Mouse (Mus musculus) neutrophil, adult 5-6 weeks (primary cell): ENCODE results near the gene Tmem108. TPM values are rescaled to one million over a fixed set of nuclear protein-coding genes. Genes with fewer than 3 reads are reported as not detected.

Experiments
- ATAC-seq: fragments of 151-379, 151-347 bp; 2 replicates; pipeline ENCODE4 v1.8.0; 2017; ENCODE audit warnings: mild to moderate bottlenecking, moderate TSS enrichment; ENCODE audit not compliant: insufficient number of reproducible peaks, poor library complexity, low FRiP score, severe bottlenecking; ENCODE audit errors: extremely low read depth
- total RNA-seq: library from RNA; stranded (forward); fragments of 200-1000 nt; gene quantifications from 2 replicates; pipeline ENCODE4 v1.2.3, GENCODE M21; 2017

Tmem108 gene
- total RNA-seq, 1 experiment from 2014 or later, result 4.2 TPM

DNA sequence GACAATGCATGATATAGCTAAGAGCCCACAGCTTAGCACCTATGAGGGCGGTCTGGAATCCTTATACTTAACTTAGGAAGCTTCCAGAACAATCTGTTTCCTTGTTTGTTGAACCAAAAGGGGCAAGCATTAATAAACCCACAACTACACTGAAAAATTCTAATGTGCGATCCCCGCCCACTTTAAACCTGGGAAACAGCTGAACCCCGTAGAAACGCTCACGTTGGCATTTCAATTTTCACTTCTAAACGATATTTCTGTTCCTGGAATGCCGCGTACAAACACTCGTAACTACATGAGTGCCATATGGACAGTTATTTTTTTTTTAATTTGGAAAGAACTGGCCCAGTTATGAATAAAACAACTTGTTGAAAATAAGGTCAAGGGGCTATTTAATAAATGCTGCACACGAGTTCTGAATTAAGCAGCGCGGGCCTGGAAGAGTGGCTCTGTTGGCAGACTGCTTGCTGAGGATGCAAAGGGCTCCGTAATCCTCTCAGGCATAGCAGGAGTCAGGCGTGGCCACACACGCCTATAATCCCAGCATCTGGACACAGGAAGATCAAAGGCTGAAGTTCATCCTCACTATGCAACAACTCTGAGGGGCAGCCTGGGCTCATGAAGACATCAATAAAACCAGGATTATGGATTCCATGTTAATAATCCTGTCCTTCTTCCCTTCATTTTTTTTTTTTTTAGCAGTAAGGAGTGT, 34.7 kb downstream of the Tmem108 start:
- no peak for ATAC-seq

DNA sequence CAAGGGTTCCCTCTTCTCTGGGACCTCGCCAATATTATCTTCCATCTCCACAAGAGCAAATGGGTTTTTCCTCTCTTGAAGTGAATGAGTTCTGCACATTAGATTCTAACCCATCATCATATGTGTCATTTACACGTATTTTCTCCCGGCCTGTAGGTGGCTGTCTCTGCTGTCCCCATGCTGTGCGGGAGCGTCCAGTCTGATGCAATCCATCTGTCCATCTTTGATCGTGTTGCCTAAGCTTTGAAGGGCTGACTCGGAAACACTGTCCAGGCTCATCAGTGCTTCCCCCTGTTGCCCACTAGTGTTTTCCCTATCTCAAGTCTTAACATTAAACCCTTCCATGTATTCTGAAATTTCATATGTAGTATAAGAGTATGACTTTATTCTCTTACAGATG, 36.1 kb downstream of the Tmem108 start:
- ATAC-seq, result no peak

DNA sequence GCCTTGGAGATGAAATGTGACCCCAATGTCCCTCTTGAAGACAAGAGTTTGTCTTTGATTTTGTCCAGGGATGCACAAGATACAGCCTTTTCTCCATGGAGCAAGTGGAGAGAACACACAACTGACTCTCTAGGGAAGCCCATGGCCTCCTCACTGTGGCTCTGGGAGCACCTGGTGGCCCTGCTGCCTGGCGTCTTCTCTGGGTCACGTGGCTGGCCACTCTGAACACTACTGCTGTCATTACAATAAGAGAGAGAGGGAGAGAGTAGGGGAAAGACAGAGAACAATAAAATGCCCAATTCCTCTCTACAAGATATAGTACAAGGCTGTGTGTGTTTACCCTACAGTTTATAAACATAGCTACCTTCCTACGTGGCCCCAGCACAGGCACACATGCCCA, 40.2 kb downstream of the Tmem108 start:
- ATAC-seq, result no peak

DNA sequence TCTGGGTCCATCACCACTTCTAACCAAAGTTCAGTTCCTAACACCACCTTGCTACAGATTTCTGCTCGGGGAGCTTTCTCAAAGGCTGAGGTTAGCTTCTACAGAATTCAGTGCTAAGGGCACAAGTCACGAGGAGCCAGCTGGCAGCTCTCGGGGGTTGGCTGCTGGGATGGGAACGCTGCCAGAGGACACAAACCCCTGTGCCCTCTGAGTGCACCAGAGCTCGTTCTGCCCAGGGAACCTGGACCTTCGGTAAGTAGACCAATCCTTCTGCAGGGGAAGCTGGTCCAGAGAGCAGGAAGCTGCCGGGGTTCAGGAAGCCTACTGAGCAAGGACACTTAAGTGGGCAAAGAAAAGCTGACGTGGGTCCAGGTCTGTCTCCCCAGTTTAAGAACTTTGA, 40.6 kb downstream of the Tmem108 start:
- ATAC-seq, result no peak

DNA sequence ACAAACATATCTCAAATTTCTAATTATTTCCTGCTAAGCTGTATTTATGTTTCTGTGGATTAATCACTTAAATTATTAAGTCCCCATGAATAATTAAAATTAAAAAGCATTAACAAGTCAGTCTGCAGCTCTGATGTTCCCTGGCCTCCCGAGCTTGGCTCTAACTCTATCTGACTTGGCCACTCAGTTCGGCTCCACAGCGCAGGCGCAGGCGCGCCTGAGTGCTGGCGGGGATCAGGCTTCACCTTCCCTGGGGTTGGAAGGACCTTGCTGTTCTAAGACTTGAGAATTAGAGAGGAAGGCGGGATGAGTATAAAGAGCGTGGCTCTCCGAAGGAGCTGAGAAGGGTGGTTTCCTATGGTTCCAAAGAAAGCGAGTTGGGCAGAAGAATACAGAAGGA, 41.6 kb downstream of the Tmem108 start:
- ATAC-seq, result no peak

DNA sequence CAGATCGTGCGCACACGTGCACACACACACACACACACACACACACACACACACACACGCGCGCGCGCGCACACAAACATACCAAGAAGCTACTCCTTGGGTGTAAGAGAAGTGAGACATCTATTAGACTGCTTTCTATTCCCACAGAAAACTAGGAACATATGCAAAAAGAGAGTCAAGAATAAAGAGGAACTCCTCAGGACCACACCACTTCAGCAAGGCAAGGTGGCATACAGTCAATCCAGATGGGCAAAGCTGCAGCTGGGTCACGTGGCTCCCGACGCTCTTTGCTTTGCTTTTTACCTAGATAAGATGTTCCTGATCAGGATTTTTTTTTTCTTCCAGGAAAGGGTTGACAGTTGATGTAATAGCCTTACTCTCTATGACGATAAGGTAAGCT, 45.6 kb downstream of the Tmem108 start:
- ATAC-seq, result no peak

DNA sequence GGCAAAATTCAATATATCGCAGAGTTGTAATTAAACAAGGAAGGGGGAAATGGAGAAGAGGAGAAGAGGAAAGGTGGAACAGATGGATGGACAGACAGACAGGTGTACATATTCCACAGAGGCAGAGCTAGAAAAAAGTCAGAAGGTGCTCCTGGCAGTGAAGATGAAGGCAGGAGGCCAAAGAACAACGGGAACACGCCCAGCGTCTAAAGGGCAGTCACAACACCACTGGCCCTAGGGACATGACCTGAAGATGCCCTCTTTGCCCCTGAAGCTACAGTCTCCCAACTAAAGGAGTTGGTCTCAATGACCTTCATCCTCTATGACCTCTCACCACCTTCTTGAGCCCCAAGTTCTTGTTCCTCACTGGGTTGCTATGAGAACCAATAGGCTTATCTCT, 46.3 kb downstream of the Tmem108 start:
- ATAC-seq, result no peak

DNA sequence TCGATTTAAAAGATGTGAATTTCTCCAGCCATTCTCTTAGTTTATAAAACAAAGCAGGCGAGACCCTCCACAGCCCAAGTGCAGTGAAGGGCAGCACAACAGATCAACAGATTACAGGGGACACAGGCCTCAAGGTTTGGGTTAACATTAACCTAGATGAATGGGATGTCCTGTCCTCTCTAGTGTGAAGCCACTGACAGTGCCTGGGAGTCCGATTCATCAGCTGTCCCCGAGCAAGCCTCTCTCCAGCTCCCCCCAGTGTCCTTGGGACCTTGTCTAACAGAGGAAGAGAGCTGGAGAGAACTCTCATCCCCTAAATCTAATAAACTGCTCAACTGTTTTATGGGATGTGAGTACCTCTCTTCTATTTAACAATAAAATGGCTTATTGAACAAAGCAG, 48.4 kb downstream of the Tmem108 start:
- no peak for ATAC-seq

DNA sequence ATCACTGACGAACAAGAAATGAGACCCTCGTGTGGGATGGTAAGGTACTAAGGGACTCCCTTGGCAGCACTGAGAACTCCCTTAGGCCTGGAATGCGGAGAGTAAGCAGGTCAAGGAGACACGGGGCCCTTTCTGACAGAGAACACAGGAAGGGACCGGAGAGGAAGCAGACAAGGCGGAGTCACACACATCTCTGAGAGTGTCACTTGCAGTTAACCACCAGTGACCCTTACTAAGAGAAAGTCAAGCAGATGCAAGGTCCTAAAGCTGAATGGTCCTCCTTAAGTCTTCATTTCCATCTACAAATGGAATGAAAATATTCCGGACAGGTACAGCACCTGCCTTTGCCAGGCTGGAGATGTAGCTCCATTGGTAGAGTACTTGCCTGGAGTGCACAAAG, 48.9 kb downstream of the Tmem108 start:
- no peak for ATAC-seq

DNA sequence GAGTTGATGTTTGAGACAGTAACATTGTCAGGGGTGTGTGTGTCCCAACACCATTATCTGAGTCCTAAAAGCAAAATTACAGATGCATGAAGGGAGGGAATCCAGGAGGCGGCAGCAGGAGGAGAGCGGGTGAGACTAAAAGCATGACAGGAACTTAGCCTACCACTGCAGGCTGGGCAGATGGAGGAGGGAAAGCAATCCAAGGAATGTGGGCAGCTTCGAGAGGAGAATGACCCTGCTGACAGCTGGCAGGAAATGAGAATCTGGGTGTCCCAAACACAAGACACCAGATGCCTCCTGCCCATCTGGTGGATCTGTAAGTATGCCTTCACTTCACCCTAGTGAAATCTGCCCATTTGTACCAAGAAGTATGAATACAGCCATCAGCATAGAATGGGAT, 51.9 kb downstream of the Tmem108 start:
- no peak for ATAC-seq

DNA sequence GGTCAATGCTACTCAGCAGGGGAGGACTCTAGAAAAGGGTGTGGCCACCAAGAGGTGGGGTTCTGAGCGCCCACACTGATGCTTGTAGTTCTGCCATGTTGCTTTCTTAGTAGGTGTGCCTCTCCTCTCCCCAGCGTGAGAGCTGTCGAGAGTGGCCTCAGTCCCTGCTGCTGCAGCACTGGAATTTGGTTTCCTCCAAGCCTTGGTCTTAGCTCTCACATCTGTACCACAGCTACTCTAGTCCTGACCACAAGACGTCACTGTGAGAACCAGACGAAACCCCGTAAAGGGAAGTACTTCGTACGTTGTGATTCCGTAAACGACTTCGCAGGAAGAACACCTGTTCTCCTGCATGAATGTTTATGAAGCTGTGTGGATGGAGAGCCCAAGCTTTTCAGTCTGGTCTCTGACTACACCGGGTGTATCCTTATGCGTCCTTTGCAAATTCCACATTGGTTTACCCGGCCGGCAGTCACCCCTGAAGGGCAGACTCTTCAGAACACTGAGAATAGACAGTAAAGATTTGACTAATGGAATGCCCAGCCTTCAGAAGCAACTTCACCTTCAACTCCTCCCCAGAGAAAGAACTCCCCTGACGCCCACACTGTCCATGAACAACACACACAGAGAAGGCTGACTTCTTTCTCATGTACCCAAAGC, 53.0 kb downstream of the Tmem108 start:
- ATAC-seq, result peak; percentile 92

DNA sequence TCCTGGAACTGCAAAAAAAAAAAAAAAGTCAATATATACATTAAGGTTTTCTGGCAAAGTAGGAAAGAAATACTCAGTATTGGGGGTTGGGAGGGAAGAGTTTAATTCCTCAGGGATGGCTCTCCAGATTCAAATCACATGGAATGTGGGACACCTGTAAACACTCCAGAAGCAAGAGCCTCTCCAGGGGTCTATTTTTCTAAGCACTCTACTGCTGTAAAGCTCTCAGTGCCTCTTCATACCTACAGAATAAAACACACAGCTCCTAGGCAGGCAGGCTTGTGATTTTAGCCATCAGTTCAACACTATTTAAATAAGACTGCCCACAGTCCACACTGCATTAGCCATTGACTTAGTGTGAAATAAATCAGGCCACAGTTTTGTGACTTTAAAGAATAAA, 53.8 kb downstream of the Tmem108 start:
- no peak for ATAC-seq

DNA sequence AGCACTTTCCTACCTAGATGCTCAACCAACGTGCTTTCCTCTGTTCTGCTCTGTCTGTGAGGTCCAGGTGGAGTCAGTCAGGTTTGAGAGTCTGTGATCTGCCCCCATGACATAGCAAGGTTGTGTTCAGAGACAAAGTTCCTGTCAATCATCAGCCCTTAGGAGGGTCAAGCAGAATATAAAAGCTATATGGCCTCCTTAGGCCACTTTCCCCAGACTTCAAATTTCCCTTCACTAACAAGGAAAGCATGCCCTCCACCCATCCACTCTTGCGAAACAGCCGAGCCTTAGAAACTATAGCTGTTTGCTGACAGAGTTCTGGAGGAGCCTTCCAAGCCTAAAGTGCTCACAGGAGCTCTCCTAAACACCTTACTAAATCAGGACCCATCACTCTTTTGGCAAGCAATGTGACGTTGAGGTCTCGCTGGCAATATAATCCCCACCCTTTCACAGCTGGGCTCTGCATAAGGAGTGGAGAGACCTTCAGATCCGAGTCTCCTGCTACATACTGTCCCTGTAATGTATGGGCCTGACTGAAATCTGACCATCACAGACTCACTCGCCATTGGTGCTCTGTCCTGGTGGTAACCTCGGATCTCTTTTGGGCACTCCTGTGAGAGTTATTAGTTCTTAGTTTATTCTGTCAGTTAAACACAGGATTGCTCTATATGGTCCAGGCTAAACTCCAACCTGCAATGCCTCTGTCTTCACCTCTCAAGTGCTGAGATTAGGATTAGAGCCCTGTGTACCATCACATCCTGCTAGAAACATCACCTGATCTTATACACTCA, 54.4 kb downstream of the Tmem108 start:
- ATAC-seq, result no peak

DNA sequence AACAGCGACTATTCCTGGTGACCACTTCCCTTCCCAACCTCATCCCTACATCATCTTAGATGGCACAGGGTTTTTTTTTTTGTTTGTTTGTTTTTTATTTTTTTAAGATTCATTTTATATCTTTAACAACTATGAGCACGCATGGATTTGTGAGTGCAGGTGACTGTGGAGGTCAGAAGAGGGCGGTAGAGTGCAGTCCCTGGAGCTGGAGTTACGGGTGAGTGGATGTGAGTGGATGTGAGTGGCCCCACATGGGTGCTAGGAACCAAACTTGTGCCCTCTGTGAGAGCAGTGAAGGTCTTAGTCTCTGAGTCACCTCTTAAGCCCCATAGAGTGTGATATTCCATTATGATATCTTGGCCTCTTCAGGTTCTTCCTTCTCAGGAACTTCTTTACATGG, 55.9 kb downstream of the Tmem108 start:
- ATAC-seq, result no peak

DNA sequence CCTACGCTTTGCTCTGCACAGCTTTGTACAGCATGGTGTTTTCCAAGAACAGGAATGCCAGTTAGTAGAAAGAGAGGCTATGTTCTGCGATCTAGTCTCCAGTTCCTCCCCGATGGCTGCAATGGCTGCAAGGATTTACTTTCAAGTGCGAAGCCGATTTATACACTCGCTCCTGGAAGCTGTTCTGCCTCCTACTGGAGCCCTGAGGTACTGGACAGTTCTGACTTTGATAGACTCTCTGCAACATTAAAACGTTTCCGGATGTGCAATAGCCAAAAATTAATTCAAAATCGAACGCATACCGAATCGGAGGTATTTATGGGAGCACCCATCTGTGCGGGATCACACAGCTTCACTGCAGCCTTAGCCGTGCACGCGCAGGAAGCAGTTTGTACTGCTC, 58.6 kb downstream of the Tmem108 start:
- no peak for ATAC-seq

DNA sequence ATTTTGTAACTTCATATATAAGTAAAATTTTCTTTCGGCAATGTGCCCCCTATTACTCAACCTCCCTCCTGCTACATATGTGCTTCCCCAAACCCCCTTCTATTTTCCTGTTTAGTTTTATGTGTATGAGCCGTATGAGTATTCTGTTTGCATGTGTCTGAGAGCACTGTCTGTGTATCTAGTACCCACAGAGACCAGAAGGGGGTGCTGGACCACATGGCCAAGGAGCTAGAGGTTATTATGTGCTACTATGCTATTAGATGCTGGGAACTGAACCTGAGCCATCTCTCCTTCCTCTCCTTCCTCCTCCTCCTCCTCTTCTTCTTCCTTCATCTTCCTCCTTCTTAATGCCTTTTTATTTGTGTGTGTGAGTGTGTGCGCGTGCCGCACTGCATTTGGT, 59.2 kb downstream of the Tmem108 start:
- 0 out of 2 replicates have a peak, but pooled peaks have one; percentile 23 for ATAC-seq

DNA sequence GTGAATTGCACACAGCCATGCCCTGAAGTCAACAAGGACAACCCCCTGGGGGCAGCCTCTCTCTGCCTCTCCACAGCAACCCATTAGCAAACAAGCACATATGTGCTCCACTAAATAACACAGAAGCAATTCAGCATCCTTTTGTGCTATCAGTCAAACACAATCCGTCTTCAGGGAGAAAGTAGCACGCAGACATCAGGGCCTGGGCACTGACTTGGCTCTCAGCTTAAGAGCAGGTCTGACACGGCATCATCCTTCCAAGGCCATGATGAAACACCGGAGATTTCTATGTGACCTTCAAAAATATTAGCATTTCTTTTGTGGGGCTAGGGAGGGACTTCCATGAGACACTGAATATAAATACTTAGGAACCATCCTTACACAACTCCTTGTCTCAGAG, 60.2 kb downstream of the Tmem108 start:
- no peak for ATAC-seq

DNA sequence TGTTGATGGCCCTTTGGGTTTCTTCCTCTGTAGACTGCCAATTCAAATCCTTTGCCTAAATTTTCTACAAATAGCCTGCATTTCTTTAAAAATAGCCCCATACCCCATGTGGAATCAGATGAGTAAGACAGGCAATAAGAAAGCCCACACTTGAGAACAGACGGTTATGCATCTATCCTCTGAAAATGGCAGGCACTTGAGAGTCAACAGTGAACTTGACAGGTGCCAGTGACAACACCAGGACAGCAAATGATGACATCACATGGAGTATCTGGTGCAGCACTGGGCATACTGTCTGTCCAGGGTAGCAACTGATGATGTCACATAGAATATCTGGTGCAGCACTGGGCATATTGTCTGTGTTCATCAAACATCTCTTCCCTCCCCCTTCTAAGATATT, 61.4 kb downstream of the Tmem108 start:
- ATAC-seq, result no peak

DNA sequence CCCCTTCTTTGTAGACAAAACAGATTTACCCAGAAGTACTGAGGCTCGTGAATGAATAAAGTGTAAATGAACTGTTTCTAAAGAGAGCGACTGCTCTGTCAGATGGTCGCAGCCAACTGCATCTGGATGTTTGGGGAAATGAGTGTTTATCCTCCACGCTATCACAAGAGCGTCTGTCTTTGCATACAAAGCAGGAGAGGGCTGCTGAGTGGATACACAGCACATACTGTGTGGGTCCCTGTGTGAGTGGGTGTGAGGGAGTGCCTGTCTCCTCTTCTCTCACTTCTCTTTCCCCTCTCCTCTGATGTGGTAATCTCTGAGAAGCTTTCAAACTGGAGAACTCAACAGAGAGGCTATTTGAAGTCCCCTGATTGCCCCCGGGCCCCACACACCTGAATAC, 64.7 kb downstream of the Tmem108 start:
- peak; percentile 46; the same call in 1 of the 2 replicates for ATAC-seq

DNA sequence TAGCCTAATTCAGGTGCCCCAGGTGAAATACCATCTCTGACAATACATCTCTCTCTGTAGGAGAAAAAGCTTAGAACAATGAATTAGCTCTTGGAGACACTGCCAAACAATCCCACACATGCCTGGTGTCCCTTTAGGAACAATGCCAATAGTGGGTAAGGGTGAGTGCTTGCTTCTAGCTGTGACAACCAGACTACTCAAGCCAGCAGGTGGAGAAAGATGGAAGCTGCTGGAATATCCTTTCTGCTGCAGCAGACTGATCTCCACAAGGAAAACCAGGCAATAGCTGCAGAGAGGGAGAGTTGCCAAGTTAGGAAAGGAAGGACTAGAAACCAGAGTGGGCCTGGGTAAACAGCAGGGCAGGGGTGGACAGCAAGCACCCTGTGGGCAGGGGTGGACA, 67.8 kb downstream of the Tmem108 start:
- ATAC-seq, result no peak
